Mouse (Mus musculus): Measurements from ENCODE around the gene Psmb8.
"Not testable (repeated sequence)": the region's sequence is repeated elsewhere in the genome, so short reads cannot be mapped to it uniquely, and the experiment has no call there.

DNA sequence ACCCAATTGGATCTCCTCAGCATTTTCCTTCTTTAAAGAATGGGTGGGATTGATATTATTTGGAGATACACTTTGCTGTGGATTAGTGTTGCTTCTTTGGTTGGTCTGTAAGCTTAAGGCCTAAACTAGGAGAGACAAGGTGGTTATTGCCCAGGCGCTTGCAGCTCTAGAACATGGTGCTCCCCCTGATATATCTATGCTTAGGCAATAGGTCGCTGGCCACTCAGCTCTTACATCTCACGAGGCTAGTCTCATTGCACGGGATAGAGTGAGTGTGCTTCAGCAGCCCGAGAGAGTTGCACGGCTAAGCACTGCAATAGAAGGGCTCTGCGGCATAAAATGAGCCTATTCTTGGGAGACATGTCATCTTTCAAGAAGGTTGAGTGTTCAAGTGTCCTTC lies 34.5 kb downstream of the Psmb8 start:
- not testable (repeated sequence) for TF ChIP-seq CTCF (conservative IDR thresholded peaks at IDR 0.05; ENCODE audit: low read length); POU5F1 (IDR thresholded peaks at IDR 0.05; ENCODE audit: borderline replicate concordance, low read length)
